In the genomic region with DNA sequence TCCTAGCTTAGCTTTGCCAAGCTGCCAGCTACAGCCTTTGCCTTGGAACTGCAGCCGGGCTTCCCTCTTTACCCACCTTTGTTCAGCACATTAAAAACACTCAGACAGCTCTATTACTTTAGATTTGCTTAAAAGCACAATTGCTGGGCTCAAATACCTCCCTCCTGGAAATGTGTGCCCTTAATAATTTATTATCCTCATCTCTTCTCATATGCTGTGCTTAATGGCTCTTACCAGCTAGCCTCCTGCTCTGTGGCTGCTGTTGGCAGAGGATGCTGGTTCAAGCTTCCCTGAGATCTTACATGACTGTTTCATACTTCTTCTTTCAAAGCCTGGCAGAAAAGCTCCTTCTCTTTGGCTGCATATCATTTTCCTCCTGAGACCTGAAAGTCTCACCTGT, we compare ENCODE assay signal across 23 mouse cellular contexts.
DNase-seq lines count a peak whose midpoint lies in the region; ATAC-seq and TF ChIP-seq lines count a peak whose summit lies in the region.
"Had no signal": no experiment of that assay in that cellular context is flagged by ENCODE, and none has a peak within 500 bp of the region (broad histone marks: within the 10 kb centered on the region; RNA-seq: fewer than 3 reads in every experiment).

No protein-coding gene starts in this region.

- no peak overlapping the region for H3K9ac ChIP-seq in forebrain, embryonic 15.5 days (replicated peaks)
- no peak overlapping the region for H3K9ac ChIP-seq in midbrain, embryonic 14.5 days (replicated peaks; ENCODE audit: low read length)
- no peak overlapping the region for H3K9ac ChIP-seq in midbrain, embryonic 15.5 days
- no peak overlapping the region for H3K9ac ChIP-seq in forebrain, embryonic 16.5 days (replicated peaks; ENCODE audit: low read depth, low read length)
- H3K9ac ChIP-seq: liver, embryonic 12.5 days; liver, postnatal 0 days; stomach, embryonic 15.5 days had no signal

- H3K36me3 ChIP-seq in forebrain, embryonic 15.5 days: no peaks in the 10 kb centered on the region
- H3K36me3 ChIP-seq in forebrain, embryonic 10.5 days (replicated peaks): no peaks in the 10 kb centered on the region
- H3K36me3 ChIP-seq in midbrain, embryonic 14.5 days (ENCODE audit: control insufficient read depth, insufficient read depth, low read length): no peaks in the 10 kb centered on the region
- no peaks in the 10 kb centered on the region for H3K36me3 ChIP-seq in midbrain, embryonic 15.5 days (replicated peaks)
- H3K36me3 ChIP-seq in forebrain, embryonic 16.5 days (ENCODE audit: control insufficient read depth, insufficient read depth): no peaks in the 10 kb centered on the region
- H3K36me3 ChIP-seq: liver, embryonic 12.5 days; stomach, embryonic 15.5 days had no signal

- H3K9me3 ChIP-seq in forebrain, embryonic 15.5 days: no peaks in the 10 kb centered on the region
- H3K9me3 ChIP-seq in forebrain, embryonic 10.5 days: no peaks in the 10 kb centered on the region
- no peaks in the 10 kb centered on the region for H3K9me3 ChIP-seq in midbrain, embryonic 14.5 days (ENCODE audit: control insufficient read depth, low read length)
- no peaks in the 10 kb centered on the region for H3K9me3 ChIP-seq in midbrain, embryonic 15.5 days
- H3K9me3 ChIP-seq in forebrain, embryonic 16.5 days (ENCODE audit: control insufficient read depth, low read length): no peaks in the 10 kb centered on the region
- H3K9me3 ChIP-seq: liver, embryonic 12.5 days; stomach, embryonic 15.5 days had no signal

- H3K27ac ChIP-seq in forebrain, embryonic 15.5 days (replicated peaks): no peak overlapping the region
- H3K27ac ChIP-seq in forebrain, embryonic 10.5 days: no peak overlapping the region
- H3K27ac ChIP-seq in midbrain, embryonic 14.5 days (replicated peaks; ENCODE audit: low read depth, low read length): no peak overlapping the region
- H3K27ac ChIP-seq in midbrain, embryonic 15.5 days: no peak overlapping the region
- no peak overlapping the region for H3K27ac ChIP-seq in forebrain, embryonic 16.5 days (ENCODE audit: low read length)
- H3K27ac ChIP-seq: kidney, postnatal 0 days; liver, embryonic 12.5 days; stomach, embryonic 15.5 days had no signal

- 57% methylated on average over 1 of the region's 1 CpGs for WGBS in forebrain, embryonic 15.5 days
- WGBS in forebrain, embryonic 10.5 days: 92% methylated on average over 1 of the region's 1 CpGs
- 61% methylated on average over 1 of the region's 1 CpGs for WGBS in midbrain, embryonic 14.5 days
- WGBS in midbrain, embryonic 15.5 days: 70% methylated on average over 1 of the region's 1 CpGs
- whole genome bisulfite sequencing in forebrain, embryonic 16.5 days: 33% methylated on average over 1 of the region's 1 CpGs

- no peaks in the 10 kb centered on the region for H3K27me3 ChIP-seq in forebrain, embryonic 15.5 days
- H3K27me3 ChIP-seq in forebrain, embryonic 10.5 days (ENCODE audit: poor library complexity, severe bottlenecking): no peaks in the 10 kb centered on the region
- no peaks in the 10 kb centered on the region for H3K27me3 ChIP-seq in midbrain, embryonic 14.5 days (ENCODE audit: control insufficient read depth, insufficient read depth, low read length)
- no peaks in the 10 kb centered on the region for H3K27me3 ChIP-seq in midbrain, embryonic 15.5 days (replicated peaks)
- no peaks in the 10 kb centered on the region for H3K27me3 ChIP-seq in forebrain, embryonic 16.5 days (replicated peaks; ENCODE audit: control insufficient read depth, insufficient read depth, low read length)
- H3K27me3 ChIP-seq: liver, embryonic 12.5 days; stomach, embryonic 15.5 days had no signal

- 0 out of 2 replicates have a peak, but pooled peaks have one; percentile 48 for ATAC-seq in forebrain, embryonic 15.5 days (replicated peaks)
- no peak for ATAC-seq in midbrain, embryonic 14.5 days (ENCODE audit: low FRiP score, low TSS enrichment)
- ATAC-seq in midbrain, embryonic 15.5 days (replicated peaks): no peak
- peak; percentile 54 for ATAC-seq in forebrain, embryonic 16.5 days
- ATAC-seq: intestine, embryonic 16.5 days; liver, embryonic 12.5 days; liver, postnatal 0 days had no signal

- no peak for TF ChIP-seq POLR2A in brain, embryonic 14.5 days (IDR thresholded peaks at IDR 0.05; ENCODE audit: borderline replicate concordance, extremely low read depth, insufficient read depth, insufficient read length, poor library complexity, severe bottlenecking)

- H3K4me2 ChIP-seq in forebrain, embryonic 15.5 days (replicated peaks): no peak overlapping the region
- no peak overlapping the region for H3K4me2 ChIP-seq in midbrain, embryonic 14.5 days (ENCODE audit: low read length)
- H3K4me2 ChIP-seq in midbrain, embryonic 15.5 days: no peak overlapping the region
- no peak overlapping the region for H3K4me2 ChIP-seq in forebrain, embryonic 16.5 days (ENCODE audit: low read length)
- H3K4me2 ChIP-seq: liver, embryonic 12.5 days; midbrain, embryonic 11.5 days; stomach, embryonic 15.5 days had no signal

- 0 out of 2 replicates have a peak, but pooled peaks cover 2% of the 10 kb centered on the region for H3K4me1 ChIP-seq in forebrain, embryonic 15.5 days
- no peaks in the 10 kb centered on the region for H3K4me1 ChIP-seq in forebrain, embryonic 10.5 days
- no peaks in the 10 kb centered on the region for H3K4me1 ChIP-seq in midbrain, embryonic 14.5 days (ENCODE audit: control insufficient read depth, insufficient read depth, low read length)
- H3K4me1 ChIP-seq in midbrain, embryonic 15.5 days: no peaks in the 10 kb centered on the region
- H3K4me1 ChIP-seq in forebrain, embryonic 16.5 days (replicated peaks; ENCODE audit: control insufficient read depth, insufficient read depth, low read length): peaks cover 6% of the 10 kb centered on the region; the same call in 1 of the 2 replicates
- H3K4me1 ChIP-seq: liver, embryonic 12.5 days; stomach, embryonic 15.5 days had no signal

- no peak for TF ChIP-seq CTCF in brain, embryonic 14.5 days (IDR thresholded peaks at IDR 0.05; ENCODE audit: borderline replicate concordance, extremely low read depth, insufficient read depth, insufficient read length)

- no peak overlapping the region for H3K4me3 ChIP-seq in forebrain, embryonic 15.5 days
- H3K4me3 ChIP-seq in forebrain, embryonic 10.5 days: no peak overlapping the region
- no peak overlapping the region for H3K4me3 ChIP-seq in midbrain, embryonic 14.5 days (replicated peaks; ENCODE audit: low read depth, low read length)
- H3K4me3 ChIP-seq in midbrain, embryonic 15.5 days: no peak overlapping the region
- no peak overlapping the region for H3K4me3 ChIP-seq in forebrain, embryonic 16.5 days (replicated peaks; ENCODE audit: low read length)
- H3K4me3 ChIP-seq: erythroblast, embryonic 14.5 days; liver, embryonic 12.5 days; stomach, embryonic 15.5 days had no signal

- no peak for DNase-seq in forebrain, embryonic 10.5 days (ENCODE audit: extremely low spot score, low spot score)
- peak; percentile 2 for DNase-seq in midbrain, embryonic 14.5 days
- DNase-seq in brain, embryonic 14.5 days (ENCODE audit: low read depth): peak; percentile 48
- DNase-seq: adrenal gland, adult 2 months; B cell, adult 2 months; cerebellum, adult 9-10 months; gastrocnemius, postnatal 14 days; heart, postnatal 14 days; kidney, adult 8-10 months; kidney, postnatal 4 days; left cerebral cortex, postnatal 4 days; liver, postnatal 0 days; lung, postnatal 36 days; right cerebral cortex, postnatal 25 days had no signal

Comparison
In these comparisons a context has a peak if more than half of its experiments do, and no peak if none do; other contexts are left out.
1. ATAC-seq: peak in forebrain, embryonic 15.5 days (single experiment) and forebrain, embryonic 16.5 days (single experiment); none in midbrain, embryonic 14.5 days (single experiment) and midbrain, embryonic 15.5 days (single experiment).